Mouse (Mus musculus) macrophage (primary cell): ENCODE results near the gene Tcte2. TPM values are rescaled to one million over a fixed set of nuclear protein-coding genes. Genes with fewer than 3 reads are reported as not detected.
"Not testable (repeated sequence)": the region's sequence is repeated elsewhere in the genome, so short reads cannot be mapped to it uniquely, and the experiment has no call there.

Source experiments
- H3K27ac ChIP-seq: fragments of 350-480 bp; formaldehyde crosslinking; 2 replicates; pipeline ENCODE4 v1.9.0; 2021
- H3K36me3 ChIP-seq: fragments of 350-480 bp; formaldehyde crosslinking; 2 replicates; pipeline ENCODE4 v1.9.0; 2021; ENCODE audit errors: inconsistent target
- H3K4me3 ChIP-seq: fragments of 350-480 bp; formaldehyde crosslinking; 2 replicates; pipeline ENCODE4 v1.9.0; 2021; ENCODE audit errors: inconsistent target
- H3K79me2 ChIP-seq: fragments of 350-480 bp; formaldehyde crosslinking; 2 replicates; pipeline ENCODE4 v1.9.0; 2021; ENCODE audit errors: inconsistent target
- WGBS: methylation state at CpG from one replicate; pipeline ENCODE4 v1.1.7; 2026; ENCODE audit warnings: inconsistent platforms; ENCODE audit not compliant: missing documents; 5-methylcytosine and 5-hydroxymethylcytosine counted together
- polyA plus RNA-seq: library from polyadenylated mRNA; stranded (reverse); fragments of 250-400 nt; gene quantifications from 3 replicates; pipeline ENCODE4 v1.2.4, GENCODE M21; 2018; ENCODE audit warnings: inconsistent platforms

Gene Tcte2
- polyA plus RNA-seq, 1 experiment from 2014 or later, result not detected

- Histone ChIP-seq H3K27ac (no peak overlapping the region), H3K4me3 (no peak overlapping the region), H3K36me3 (no peaks in the 10 kb centered on the region), H3K79me2 (no peaks in the 10 kb centered on the region)
- 66% methylated on average over 9 of the region's 9 CpGs for WGBS
These were observed 84.1 kb downstream of the Tcte2 start for GRCm38 (mm10) chr17:13677225-13678148.

- H3K27ac ChIP-seq, H3K79me2 ChIP-seq, H3K36me3 ChIP-seq, H3K4me3 ChIP-seq: not testable (repeated sequence)
- 100% methylated on average over 2 of the region's 3 CpGs for WGBS
These were observed 85.5 kb downstream of the Tcte2 start for GRCm38 (mm10) chr17:13676099-13676498.

- WGBS, result 100% methylated on average over 4 of the region's 4 CpGs
- Histone ChIP-seq H3K79me2 (no peaks in the 10 kb centered on the region), H3K4me3 (no peak overlapping the region), H3K36me3 (no peaks in the 10 kb centered on the region), H3K27ac (no peak overlapping the region)
These were observed 86.0 kb downstream of the Tcte2 start for GRCm38 (mm10) chr17:13675630-13676029.

- WGBS, result 40% methylated on average over 6 of the region's 6 CpGs
- Histone ChIP-seq H3K79me2 (no peaks in the 10 kb centered on the region), H3K4me3 (no peak overlapping the region), H3K27ac (no peak overlapping the region), H3K36me3 (no peaks in the 10 kb centered on the region)
These were observed 86.8 kb downstream of the Tcte2 start for GRCm38 (mm10) chr17:13674695-13675306.

GRCm38 (mm10) chr17:13671732-13672131 is 89.9 kb downstream of the Tcte2 start:
- H3K4me3 ChIP-seq, result no peak overlapping the region
- no peaks in the 10 kb centered on the region for H3K79me2 ChIP-seq
- WGBS, result 96% methylated on average over 4 of the region's 4 CpGs
- no peaks in the 10 kb centered on the region for H3K36me3 ChIP-seq
- no peak overlapping the region for H3K27ac ChIP-seq

- no peak overlapping the region for H3K27ac ChIP-seq
- H3K79me2 ChIP-seq, result no peaks in the 10 kb centered on the region
- no peaks in the 10 kb centered on the region for H3K36me3 ChIP-seq
- H3K4me3 ChIP-seq, result no peak overlapping the region
These were observed 91.4 kb downstream of the Tcte2 start for GRCm38 (mm10) chr17:13670227-13670626.

- Histone ChIP-seq H3K27ac (no peak overlapping the region), H3K79me2 (no peaks in the 10 kb centered on the region), H3K36me3 (no peaks in the 10 kb centered on the region), H3K4me3 (no peak overlapping the region)
- WGBS, result 32% methylated on average over 8 of the region's 8 CpGs
These were observed 92.4 kb downstream of the Tcte2 start for GRCm38 (mm10) chr17:13669206-13669605.

- H3K36me3 ChIP-seq, result no peaks in the 10 kb centered on the region
- H3K4me3 ChIP-seq, result no peak overlapping the region
- 40% methylated on average over 16 of the region's 16 CpGs for WGBS
- no peak overlapping the region for H3K27ac ChIP-seq
- no peaks in the 10 kb centered on the region for H3K79me2 ChIP-seq
These were observed 93.3 kb downstream of the Tcte2 start for GRCm38 (mm10) chr17:13668052-13669015.

GRCm38 (mm10) chr17:13667006-13667405 is 94.6 kb downstream of the Tcte2 start:
- H3K79me2 ChIP-seq, result no peaks in the 10 kb centered on the region
- WGBS, result 87% methylated on average over 3 of the region's 3 CpGs
- H3K27ac ChIP-seq, result no peak overlapping the region
- no peak overlapping the region for H3K4me3 ChIP-seq
- no peaks in the 10 kb centered on the region for H3K36me3 ChIP-seq

GRCm38 (mm10) chr17:13665731-13666130 is 95.9 kb downstream of the Tcte2 start:
- Histone ChIP-seq H3K4me3 (no peak overlapping the region), H3K36me3 (no peaks in the 10 kb centered on the region), H3K79me2 (no peaks in the 10 kb centered on the region), H3K27ac (no peak overlapping the region)
- WGBS, result 100% methylated on average over 1 of the region's 1 CpGs

GRCm38 (mm10) chr17:13663386-13664166 is 98.0 kb downstream of the Tcte2 start:
- H3K79me2 ChIP-seq, result no peaks in the 10 kb centered on the region
- WGBS, result 98% methylated on average over 13 of the region's 13 CpGs
- no peak overlapping the region for H3K4me3 ChIP-seq
- H3K27ac ChIP-seq, result no peak overlapping the region
- no peaks in the 10 kb centered on the region for H3K36me3 ChIP-seq
